Mouse (Mus musculus) embryo, embryonic 10.5 days (tissue): ENCODE data around the gene Tubd1.
"Not testable (repeated sequence)": the region's sequence is repeated elsewhere in the genome, so short reads cannot be mapped to it uniquely, and the experiment has no call there.

Experiments
- DNase-seq: peaks from one replicate; pipeline ENCODE4 v3.0.0-alpha.2; 2015; ENCODE audit warnings: low spot score

Tubd1 gene

GRCm38 (mm10) chr11:86544639-86545299 lies at the start of gene Tubd1, which contains the start of gene Rps6kb1:
TSS of gene Tubd1 (plus strand) at chr11:86544991.
TSS of gene Rps6kb1 (minus strand) at chr11:86544805.
- peak; percentile 100 for DNase-seq

- DNase-seq = no peak
Observed at GRCm38 (mm10) chr11:86497356-86497755, 47.4 kb upstream of the Tubd1 start.

- peak; percentile 15 for DNase-seq
Observed at GRCm38 (mm10) chr11:86497908-86498307, 46.9 kb upstream of the Tubd1 start.

GRCm38 (mm10) chr11:86500795-86501194 lies 44.0 kb upstream of the Tubd1 start:
- peak; percentile 2 for DNase-seq

- no peak for DNase-seq
Observed at GRCm38 (mm10) chr11:86503121-86503520, 41.7 kb upstream of the Tubd1 start.

- DNase-seq = no peak
Observed at GRCm38 (mm10) chr11:86507334-86507733, 37.5 kb upstream of the Tubd1 start.

GRCm38 (mm10) chr11:86507991-86508390 lies 36.8 kb upstream of the Tubd1 start:
- DNase-seq = no peak

- no peak for DNase-seq
Observed at GRCm38 (mm10) chr11:86516620-86517019, 28.2 kb upstream of the Tubd1 start.

GRCm38 (mm10) chr11:86517229-86517628 lies 27.6 kb upstream of the Tubd1 start:
- DNase-seq = no peak

GRCm38 (mm10) chr11:86519751-86520150 lies 25.0 kb upstream of the Tubd1 start:
- DNase-seq = no peak

- no peak for DNase-seq
Observed at GRCm38 (mm10) chr11:86527528-86527927, 17.3 kb upstream of the Tubd1 start.

- DNase-seq = peak; percentile 53
Observed at GRCm38 (mm10) chr11:86532834-86533233, 12.0 kb upstream of the Tubd1 start.

GRCm38 (mm10) chr11:86533302-86533701 lies 11.5 kb upstream of the Tubd1 start:
- not testable (repeated sequence) for DNase-seq

- DNase-seq = no peak
Observed at GRCm38 (mm10) chr11:86534201-86534910, 10.4 kb upstream of the Tubd1 start.

GRCm38 (mm10) chr11:86538786-86539185 lies 6.0 kb upstream of the Tubd1 start:
- DNase-seq = no peak

GRCm38 (mm10) chr11:86539716-86540475 lies 4.9 kb upstream of the Tubd1 start:
- no peak for DNase-seq

GRCm38 (mm10) chr11:86540476-86540845 lies 4.3 kb upstream of the Tubd1 start:
- DNase-seq = no peak

GRCm38 (mm10) chr11:86542851-86543250 lies 1.9 kb upstream of the Tubd1 start:
- no peak for DNase-seq

GRCm38 (mm10) chr11:86543960-86544638 lies 692 bp upstream of the Tubd1 start:
- peak; percentile 51 for DNase-seq

- DNase-seq = no peak
Observed at GRCm38 (mm10) chr11:86545556-86545955, 765 bp downstream of the Tubd1 start.

GRCm38 (mm10) chr11:86547412-86547811 lies 2.6 kb downstream of the Tubd1 start:
- no peak for DNase-seq

GRCm38 (mm10) chr11:86553525-86553924 lies 8.7 kb downstream of the Tubd1 start:
- DNase-seq = no peak
